Mouse (Mus musculus) frontal cortex, postnatal 36 days (tissue): ENCODE data around the gene Pfdn6.
A peak's percentile ranks its signal among the peaks of the same experiment; 100 is the strongest.
"Not testable (repeated sequence)": the region's sequence is repeated elsewhere in the genome, so short reads cannot be mapped to it uniquely, and the experiment has no call there.

Experiments used
- DNase-seq, 2 experiments: peaks; one replicate each; pipeline ENCODE4 v3.0.0; 2022; ENCODE audit warnings: low spot score in 2 of 2

Gene Pfdn6

GRCm38 (mm10) chr17:33915671-33916250 is 24.4 kb downstream of the Pfdn6 start, which contains the start of the genes Tapbp and Zbtb22:
Gene Tapbp (plus strand): TSS chr17:33915899.
Gene Zbtb22 (plus strand): TSS chr17:33915904.
- DNase-seq: peak; percentile 96 to 98

DNA sequence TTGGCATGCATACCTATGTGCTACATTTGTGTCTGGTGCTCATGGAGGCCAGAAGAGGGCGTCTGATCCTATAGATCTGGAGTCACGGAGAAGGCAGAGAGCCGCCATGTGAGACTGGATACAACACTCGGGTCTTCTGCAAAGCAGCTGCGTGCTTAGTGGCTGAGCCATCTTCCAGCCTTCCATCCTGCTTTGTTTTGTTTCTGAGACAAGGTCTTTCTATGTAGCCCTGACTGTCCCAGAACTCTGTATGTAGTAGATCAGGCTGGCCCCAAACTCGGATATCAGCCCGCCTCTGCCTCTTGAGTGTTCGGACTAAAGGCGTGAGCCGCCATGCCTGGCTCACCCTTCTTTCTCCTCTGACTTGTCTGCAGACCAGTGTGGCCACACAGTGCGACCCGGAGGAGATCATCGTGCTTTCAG is 25.2 kb downstream of the Pfdn6 start:
- no peak for DNase-seq

DNA sequence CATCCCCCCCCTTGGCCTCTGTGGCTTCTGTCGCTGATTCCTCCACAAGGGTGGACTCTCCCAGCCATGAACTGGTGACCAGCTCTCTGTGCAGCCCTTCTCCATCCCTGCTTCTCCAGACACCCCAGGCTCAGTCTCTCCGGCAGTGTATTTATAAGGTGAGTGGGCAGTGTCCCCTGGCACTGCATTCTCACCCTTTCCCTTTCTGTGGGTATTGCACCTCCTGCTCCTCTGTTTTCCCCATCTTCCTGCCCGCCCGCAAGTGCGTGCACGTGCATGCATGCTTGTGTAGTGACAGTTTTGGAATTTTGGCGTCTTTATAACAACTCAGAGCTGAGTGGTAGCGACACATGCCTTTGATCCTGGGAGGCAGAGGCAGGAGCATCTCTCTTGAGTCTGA is 26.2 kb downstream of the Pfdn6 start:
- DNase-seq: no peak

GRCm38 (mm10) chr17:33913264-33913663 is 26.9 kb downstream of the Pfdn6 start:
- DNase-seq: no peak

DNA sequence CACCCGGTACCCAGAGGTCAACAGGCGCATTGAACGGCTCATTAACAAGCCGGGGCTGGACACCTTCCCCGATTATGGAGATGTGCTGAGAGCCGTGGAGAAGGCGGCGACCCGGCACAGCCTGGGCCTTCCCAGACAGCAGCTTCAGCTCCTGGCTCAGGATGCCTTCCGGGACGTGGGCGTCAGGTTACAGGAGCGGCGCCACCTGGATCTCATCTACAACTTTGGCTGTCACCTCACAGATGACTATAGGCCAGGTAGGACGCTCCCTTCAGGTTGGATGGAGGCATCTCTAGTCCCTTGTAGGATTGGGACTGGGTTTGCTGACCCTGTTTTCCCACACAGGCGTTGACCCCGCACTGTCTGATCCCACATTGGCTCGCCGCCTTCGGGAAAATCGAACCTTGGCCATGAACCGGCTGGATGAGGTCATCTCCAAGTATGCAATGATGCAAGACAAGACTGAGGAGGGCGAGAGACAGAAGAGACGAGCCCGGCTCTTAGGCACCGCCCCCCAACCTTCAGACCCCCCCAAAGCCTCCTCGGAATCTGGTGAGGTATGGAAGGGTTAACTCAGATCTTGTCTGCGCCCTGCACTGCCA is 28.2 kb downstream of the Pfdn6 start:
- DNase-seq: no peak

DNA sequence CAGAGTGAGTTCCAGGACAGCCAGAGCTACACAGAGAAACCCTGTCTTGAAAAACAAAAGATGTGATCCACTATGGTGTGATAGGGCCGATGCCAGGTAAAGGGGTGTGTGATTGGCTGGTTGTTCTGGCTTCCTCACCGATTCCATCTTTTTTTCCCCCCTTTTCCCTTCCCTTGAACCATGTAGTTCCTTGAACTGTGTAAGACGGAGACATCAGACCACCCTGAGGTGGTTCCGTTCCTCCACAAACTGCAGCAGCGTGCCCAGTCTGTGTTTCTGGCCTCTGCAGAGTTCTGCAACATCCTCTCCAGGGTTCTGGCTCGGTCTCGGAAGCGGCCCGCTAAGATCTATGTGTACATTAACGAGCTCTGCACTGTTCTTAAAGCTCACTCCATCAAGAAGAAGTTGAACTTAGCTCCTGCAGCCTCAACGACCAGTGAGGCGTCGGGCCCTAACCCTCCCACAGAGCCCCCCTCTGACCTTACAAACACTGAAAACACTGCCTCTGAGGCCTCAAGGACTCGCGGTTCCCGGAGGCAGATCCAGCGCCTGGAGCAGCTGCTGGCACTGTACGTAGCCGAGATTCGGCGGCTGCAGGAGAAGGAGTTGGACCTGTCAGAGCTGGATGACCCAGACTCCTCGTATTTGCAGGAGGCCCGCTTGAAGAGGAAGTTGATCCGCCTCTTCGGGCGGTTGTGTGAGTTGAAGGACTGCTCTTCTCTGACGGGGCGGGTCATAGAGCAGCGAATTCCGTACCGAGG is 28.9 kb downstream of the Pfdn6 start:
- no peak for DNase-seq

DNA sequence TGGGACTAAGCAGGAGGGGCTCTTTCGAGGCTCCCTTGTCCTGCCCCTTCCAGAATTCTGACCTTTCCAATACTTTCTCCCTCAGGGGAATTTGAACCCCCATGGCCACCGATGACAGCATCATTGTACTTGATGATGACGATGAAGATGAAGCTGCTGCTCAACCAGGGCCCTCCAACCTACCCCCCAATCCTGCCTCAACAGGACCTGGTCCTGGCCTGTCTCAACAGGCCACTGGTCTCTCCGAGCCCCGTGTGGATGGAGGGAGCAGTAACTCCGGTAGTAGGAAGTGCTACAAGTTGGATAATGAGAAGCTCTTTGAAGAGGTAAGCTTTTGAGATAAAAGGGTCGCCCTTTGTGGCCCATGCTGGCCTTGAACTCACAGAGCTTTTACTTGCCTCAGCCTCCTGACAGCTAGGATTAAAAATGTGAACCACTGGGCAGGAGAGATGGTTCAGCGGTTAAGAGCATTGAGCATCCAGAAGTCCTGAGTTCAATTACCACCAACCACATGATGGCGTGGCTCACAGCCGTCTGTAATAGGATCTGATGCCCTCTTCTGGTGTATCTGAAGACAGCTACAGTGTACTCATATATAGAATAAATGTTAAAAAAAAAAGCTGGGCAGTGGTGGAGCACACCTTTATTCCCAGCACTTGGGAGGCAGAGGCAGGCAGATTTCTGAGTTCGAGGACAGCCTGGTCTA is 29.6 kb downstream of the Pfdn6 start:
- no peak for DNase-seq

DNA sequence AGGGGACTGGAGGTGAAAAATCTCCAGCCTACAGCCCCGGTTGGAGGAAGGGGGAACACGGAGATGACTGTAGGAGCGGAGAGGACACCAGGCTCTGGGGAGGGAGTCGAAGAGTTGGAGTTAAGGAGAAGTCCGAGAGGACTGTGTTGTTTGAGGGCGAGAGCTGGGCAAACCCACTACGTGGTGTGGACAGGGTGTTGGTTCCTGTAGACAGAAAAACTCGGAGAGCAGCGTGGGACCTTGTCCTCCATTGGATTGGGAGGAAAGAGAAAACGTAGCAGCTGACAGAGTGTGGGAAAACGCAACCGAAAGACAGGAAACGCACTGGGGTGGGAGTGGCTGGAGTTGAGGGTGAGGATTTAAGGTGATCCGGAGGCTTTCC is 30.3 kb downstream of the Pfdn6 start:
- DNase-seq: no peak

DNA sequence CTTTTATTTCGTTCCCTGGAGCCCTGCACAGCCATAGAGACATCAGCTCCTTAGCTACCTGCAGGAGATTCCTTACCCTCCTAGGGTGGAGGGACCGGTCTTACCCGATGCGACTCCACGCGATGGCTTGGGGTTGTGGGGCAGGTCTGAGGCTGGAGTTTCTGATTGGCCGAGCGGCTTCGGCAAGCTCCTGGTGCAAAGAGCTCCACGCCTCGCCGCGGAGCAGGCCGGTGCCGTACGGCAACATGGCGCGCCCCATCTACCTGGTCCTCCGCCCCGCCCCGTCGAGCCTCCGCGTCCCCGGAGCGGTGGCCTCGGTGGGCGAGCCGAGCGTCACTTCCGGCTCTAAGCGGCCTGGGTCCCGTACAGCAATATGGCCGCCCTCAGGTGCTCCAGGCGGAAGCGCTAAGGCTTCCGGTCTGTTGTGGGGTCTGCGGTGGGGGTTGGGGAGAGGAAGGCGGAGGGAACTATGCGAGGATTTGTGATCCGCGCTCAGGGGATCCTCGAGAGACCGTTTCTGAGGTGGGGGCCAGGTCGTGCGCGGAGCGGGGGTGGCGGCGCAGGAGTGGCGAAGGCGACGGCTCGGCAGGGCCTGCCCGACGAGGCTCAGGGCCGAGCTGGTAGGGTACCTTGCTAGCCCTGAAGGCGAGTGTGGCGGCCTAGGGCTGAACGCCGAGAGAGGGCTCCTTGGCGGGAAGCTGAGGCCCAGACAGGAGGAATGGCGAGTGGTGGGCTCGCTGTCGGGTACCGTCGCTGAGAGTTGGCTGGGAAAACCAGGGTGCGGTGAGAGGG is 30.9 kb downstream of the Pfdn6 start, which contains the start of gene Daxx:
Daxx (plus strand) TSS at position 338 of the 792 bp plus-strand sequence.
- peak; percentile 98 to 99 for DNase-seq

- peak; percentile 51 to 59 for DNase-seq
Measured at GRCm38 (mm10) chr17:33908331-33909076, 31.6 kb downstream of the Pfdn6 start.

DNA sequence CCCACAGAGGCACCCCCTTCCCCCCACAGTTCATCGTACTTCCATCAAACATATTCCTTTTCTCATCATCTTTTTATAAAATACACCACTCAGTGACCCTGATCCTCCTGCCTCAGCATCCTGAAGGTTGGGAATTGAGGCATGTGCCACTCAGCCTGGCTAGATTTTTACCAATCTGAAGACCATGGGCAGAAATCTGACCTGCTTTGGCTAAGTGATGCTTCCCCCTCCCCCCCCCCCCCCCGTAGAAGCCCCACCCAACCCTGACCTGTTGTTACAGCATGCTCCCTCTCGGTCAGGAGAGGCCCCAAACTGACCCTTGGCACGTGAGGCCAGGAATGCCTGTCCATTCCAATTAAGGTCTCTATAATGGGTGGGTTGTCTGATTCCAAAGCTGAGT is 35.3 kb downstream of the Pfdn6 start, which contains the start of gene Platr17:
Platr17 (plus strand) TSS at position 301 of the 400 bp plus-strand sequence.
- not testable (repeated sequence) for DNase-seq

GRCm38 (mm10) chr17:33903911-33904651 is 36.1 kb downstream of the Pfdn6 start:
- not testable (repeated sequence) for DNase-seq

GRCm38 (mm10) chr17:33902491-33902890 is 37.7 kb downstream of the Pfdn6 start:
- no peak for DNase-seq

- no peak for DNase-seq
Measured at GRCm38 (mm10) chr17:33902079-33902478, 38.1 kb downstream of the Pfdn6 start.

DNA sequence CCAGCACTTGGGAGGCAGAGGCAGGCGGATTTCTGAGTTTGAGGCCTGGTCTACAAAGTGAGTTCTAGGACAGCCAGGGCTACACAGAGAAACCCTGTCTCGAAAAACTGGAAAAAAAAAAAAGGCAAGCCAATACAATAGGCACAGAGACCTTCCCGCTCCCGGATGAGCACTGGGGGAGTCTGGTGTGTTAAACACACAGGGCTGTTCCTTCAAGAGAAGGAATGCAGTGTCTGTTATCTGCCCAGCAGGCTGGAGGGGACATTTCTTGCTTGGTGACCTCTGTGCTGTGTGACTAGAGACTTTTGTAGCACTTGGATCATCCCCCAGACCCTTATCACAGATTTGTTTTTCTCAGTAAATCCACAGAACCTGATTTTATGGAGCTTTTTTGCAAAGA is 38.5 kb downstream of the Pfdn6 start:
- no peak for DNase-seq

GRCm38 (mm10) chr17:33900989-33901314 is 39.2 kb downstream of the Pfdn6 start:
- DNase-seq: no peak

DNA sequence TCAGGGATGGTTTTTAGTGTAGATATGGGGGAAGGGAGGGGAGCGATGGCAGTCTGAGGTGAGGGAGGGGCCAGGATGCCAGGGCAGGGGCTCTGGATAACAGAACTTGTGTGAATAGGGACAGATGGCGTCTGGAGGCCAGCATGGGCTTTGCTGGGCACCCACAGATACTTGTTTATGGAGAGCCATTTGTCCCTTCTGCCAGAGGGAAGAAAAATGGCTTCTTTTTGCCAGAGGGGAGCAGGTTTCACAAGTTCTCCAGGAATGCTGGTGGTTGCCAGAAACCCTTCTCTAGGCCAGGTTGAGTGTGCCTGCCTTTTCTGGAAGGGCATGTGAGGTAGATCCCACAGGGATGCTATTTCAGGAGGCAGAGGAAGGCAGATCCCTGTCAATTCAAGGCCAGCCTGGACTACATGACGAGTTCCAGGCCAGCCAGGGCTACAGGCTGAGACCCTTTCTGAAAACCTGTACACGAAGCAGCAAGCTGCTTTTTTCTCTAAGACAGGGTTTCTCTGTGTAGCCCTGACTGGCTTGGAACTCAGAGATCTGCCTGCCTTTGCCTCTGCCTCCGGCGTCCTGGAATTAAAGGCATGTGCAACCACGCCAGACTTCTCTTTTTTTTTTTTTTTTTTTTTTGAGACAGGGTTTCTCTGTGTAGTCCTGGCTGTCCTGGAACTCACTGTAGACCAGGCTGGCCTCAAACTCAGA is 39.7 kb downstream of the Pfdn6 start:
- DNase-seq: no peak

DNA sequence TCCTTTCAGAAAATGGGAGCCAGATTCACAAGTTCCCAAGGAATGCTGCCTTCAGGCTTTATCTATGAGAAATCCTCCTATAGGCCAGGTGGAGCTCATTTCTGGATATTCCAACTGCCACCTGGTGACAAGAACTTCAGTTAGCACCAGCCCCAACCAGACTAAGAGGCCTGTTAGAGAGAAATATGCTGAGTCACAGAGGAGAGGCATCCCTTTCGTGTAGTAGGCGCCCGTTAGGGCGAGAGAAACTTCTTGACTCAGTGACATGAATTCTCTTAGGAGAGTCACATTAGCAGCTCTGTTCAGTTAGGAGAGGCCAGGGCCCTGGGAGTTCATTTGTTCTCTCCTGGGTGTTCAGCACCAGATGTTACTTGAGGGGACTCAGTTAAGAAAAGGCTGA is 40.5 kb downstream of the Pfdn6 start:
- DNase-seq: no peak

DNA sequence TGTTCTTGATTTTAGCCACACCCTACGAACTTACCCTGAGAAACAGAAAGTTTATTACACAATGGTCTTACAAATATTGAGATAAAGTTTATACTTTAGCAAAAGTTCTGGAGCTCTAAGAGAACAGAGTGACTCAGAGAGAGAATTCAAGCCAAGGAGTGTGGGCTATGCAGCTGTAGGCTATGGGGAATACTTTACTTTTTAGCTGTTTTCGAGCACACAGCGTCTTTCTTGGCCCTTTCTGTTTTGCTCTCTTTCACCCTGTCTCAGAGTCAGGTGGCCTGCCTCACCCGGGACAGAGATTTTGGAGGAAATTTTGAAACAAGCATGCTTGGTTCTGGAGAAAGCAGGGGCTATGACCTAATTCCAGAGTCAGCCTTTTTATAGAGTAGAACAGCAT is 42.0 kb downstream of the Pfdn6 start:
- not testable (repeated sequence) for DNase-seq
